ENCODE assay signal across 8 mouse cellular contexts in genomic region chr4:155086108-155087024, GRCm38 (mm10). TPM values are rescaled to one million over a fixed set of nuclear protein-coding genes. Genes with fewer than 3 reads are reported as not detected.
DNase-seq lines count a peak whose midpoint lies in the region; ATAC-seq lines count a peak whose summit lies in the region.

Gene Rer1, minus strand, starts transcription at chr4:155086382.
Gene Morn1, plus strand, starts transcription at chr4:155086577.

- WGBS in hindbrain, embryonic 15.5 days: under 1% methylated on average over 85 of the region's 85 CpGs

- peak within 1 kb of the TSS; percentile 89 for H3K4me2 ChIP-seq in hindbrain, embryonic 15.5 days

- ATAC-seq in hindbrain, embryonic 15.5 days (ENCODE audit: low FRiP score, low read depth): peak; percentile 97

- DNase-seq in T-cell, adult 2 months (ENCODE audit: low spot score): peak; percentile 100
- peak; percentile 100 for DNase-seq in cerebellum, postnatal 36 days
- peak; percentile 100 for DNase-seq in frontal cortex, postnatal 36 days (ENCODE audit: low spot score in 2 of 2)
- DNase-seq in left cerebral cortex, adult 11 months (ENCODE audit: low spot score): peak; percentile 100
- DNase-seq in lung, postnatal 4 days: peak; percentile 100
- DNase-seq in retina, postnatal 7 days (ENCODE audit: low read depth, low spot score): peak; percentile 100
- peak; percentile 97 for DNase-seq in urinary bladder, adult 2 months (ENCODE audit: low spot score)

- no peaks in the 10 kb centered on the region for H3K27me3 ChIP-seq in hindbrain, embryonic 15.5 days

- no peaks in the 10 kb centered on the region for H3K9me3 ChIP-seq in hindbrain, embryonic 15.5 days

- peaks cover 9% of the 10 kb centered on the region; the same call in 1 of the 2 replicates for H3K36me3 ChIP-seq in hindbrain, embryonic 15.5 days

- peaks cover 36% of the 10 kb centered on the region for H3K4me1 ChIP-seq in hindbrain, embryonic 15.5 days (replicated peaks)

- H3K27ac ChIP-seq in hindbrain, embryonic 15.5 days (replicated peaks): peak within 1 kb of the TSS; percentile 91

- H3K9ac ChIP-seq in hindbrain, embryonic 15.5 days: peak within 1 kb of the TSS; percentile 82

- H3K4me3 ChIP-seq in hindbrain, embryonic 15.5 days: peak within 1 kb of the TSS; percentile 70

RNA-seq across cellular contexts. Expression of gene Rer1, which starts in this region (rescaled TPM):
- 124 and 125 TPM in 2 replicates for polyA plus RNA-seq in hindbrain, embryonic 15.5 days (2015; fragmentation: Nextera tagmentation; extraction: Ambion mirVana)
- 130 and 159 TPM in 2 replicates for polyA plus RNA-seq in urinary bladder, adult 2 months (2012; rRNA removed)

RNA-seq across cellular contexts. Expression of gene Morn1, which starts in this region (rescaled TPM):
- 8.1 and 10.0 TPM in 2 replicates for polyA plus RNA-seq in hindbrain, embryonic 15.5 days (2015; fragmentation: Nextera tagmentation; extraction: Ambion mirVana)
- polyA plus RNA-seq in urinary bladder, adult 2 months (2012; rRNA removed): 6.7 and 7.0 TPM in 2 replicates

Comparison
In these comparisons a context has a peak if more than half of its experiments do, and no peak if none do; other contexts are left out.
1. Peak in every context shown above with its lines: DNase-seq, ATAC-seq, H3K4me3 ChIP-seq and H3K27ac ChIP-seq.